Mouse (Mus musculus) midbrain, embryonic 14.5 days (tissue): ENCODE measurements around the gene Tcf12. TPM values are rescaled to one million over a fixed set of nuclear protein-coding genes. Genes with fewer than 3 reads are reported as not detected.

Experiments used
- ATAC-seq: fragments of 200-750 bp; cut with Nextera tagmentation; 2 replicates; pipeline ENCODE4 v1.8.0; 2017; ENCODE audit warnings: moderate number of reproducible peaks, moderate library complexity; ENCODE audit not compliant: low FRiP score, low TSS enrichment
- DNase-seq: peaks from one replicate; pipeline ENCODE4 v3.0.0-alpha.2; 2015
- H3K27ac ChIP-seq: fragments of 300-500 bp; sonication (generic); replicated peaks from 2 replicates; pipeline ENCODE4 v1.5.1; 2014; ENCODE audit warnings: mild to moderate bottlenecking, low read depth, low read length, moderate library complexity
- H3K27me3 ChIP-seq: fragments of 300-500 bp; sonication (generic); 2 replicates; pipeline ENCODE4 v1.6.1; 2014; ENCODE audit warnings: low read length, control low read depth, mixed read lengths; ENCODE audit not compliant: control insufficient read depth, insufficient read depth
- H3K36me3 ChIP-seq: fragments of 300-500 bp; sonication (generic); 2 replicates; pipeline ENCODE4 v1.6.1; 2014; ENCODE audit warnings: low read length, control low read depth; ENCODE audit not compliant: control insufficient read depth, insufficient read depth
- H3K4me1 ChIP-seq: fragments of 300-500 bp; sonication (generic); 2 replicates; pipeline ENCODE4 v1.6.1; 2014; ENCODE audit warnings: mild to moderate bottlenecking, antibody characterized with exemption, low read length, control low read depth; ENCODE audit not compliant: control insufficient read depth, insufficient read depth
- H3K4me2 ChIP-seq: fragments of 300-500 bp; sonication (generic); 2 replicates; pipeline ENCODE4 v1.6.1; 2014; ENCODE audit warnings: mild to moderate bottlenecking, low read length, moderate library complexity
- H3K4me3 ChIP-seq: fragments of 300-500 bp; sonication (generic); replicated peaks from 2 replicates; pipeline ENCODE4 v1.5.1; 2014; ENCODE audit warnings: low read depth, low read length
- H3K9ac ChIP-seq: fragments of 300-500 bp; sonication (generic); replicated peaks from 2 replicates; pipeline ENCODE4 v1.6.1; 2014; ENCODE audit warnings: mild to moderate bottlenecking, low read length, moderate library complexity
- H3K9me3 ChIP-seq: fragments of 300-500 bp; sonication (generic); 2 replicates; pipeline ENCODE4 v1.6.1; 2016; ENCODE audit warnings: low read length, control low read depth, mixed read lengths; ENCODE audit not compliant: control insufficient read depth
- WGBS: fragments of 180-500 bp; shearing (Covaris S2); extraction: QIAGEN DNeasy Blood & Tissue Kit; methylation state at CpG from one replicate; pipeline ENCODE4 v1.1.7; 2014; 5-methylcytosine and 5-hydroxymethylcytosine counted together
- polyA plus RNA-seq: library from polyadenylated mRNA; unstranded; fragments of >200 nt; fragmentation: Nextera tagmentation; extraction: Ambion mirVana; gene quantifications from 2 replicates; pipeline ENCODE4 v1.2.1, GENCODE M21; 2014

Gene Tcf12
- 68.5 and 93.6 TPM in 2 replicates for polyA plus RNA-seq

- peak; percentile 98 for DNase-seq
- WGBS, result 1% methylated on average over 85 of the region's 88 CpGs
- H3K27me3 ChIP-seq, result no peaks in the 10 kb centered on the region
- peaks cover 8% of the 10 kb centered on the region; the same call in 1 of the 2 replicates for H3K36me3 ChIP-seq
- peak within 1 kb of the TSS; percentile 97 for H3K9ac ChIP-seq
- no peaks in the 10 kb centered on the region for H3K9me3 ChIP-seq
- peak within 1 kb of the TSS; percentile 96 for H3K27ac ChIP-seq
- peaks cover 20% of the 10 kb centered on the region for H3K4me1 ChIP-seq
- H3K4me2 ChIP-seq, result peak within 1 kb of the TSS; percentile 78
- ATAC-seq, result peak; percentile 92
- peak within 1 kb of the TSS; percentile 97 for H3K4me3 ChIP-seq
Observed at GRCm38 (mm10) chr9:72111622-72112550, at the start of gene Tcf12. TSS of gene Tcf12 (minus strand) at chr9:72111871.

- 82% methylated on average over 2 of the region's 2 CpGs for WGBS
- no peak for ATAC-seq
- Histone ChIP-seq H3K27me3 (no peaks in the 10 kb centered on the region), H3K4me1 (peaks cover 10% of the 10 kb centered on the region; the same call in 1 of the 2 replicates), H3K4me3 (no peak overlapping the region), H3K9ac (no peak overlapping the region), H3K9me3 (no peaks in the 10 kb centered on the region), H3K27ac (no peak overlapping the region), H3K4me2 (no peak overlapping the region), H3K36me3 (no peaks in the 10 kb centered on the region)
- DNase-seq, result no peak
Observed at GRCm38 (mm10) chr9:72158392-72158791, 46.7 kb upstream of the Tcf12 start.

DNA sequence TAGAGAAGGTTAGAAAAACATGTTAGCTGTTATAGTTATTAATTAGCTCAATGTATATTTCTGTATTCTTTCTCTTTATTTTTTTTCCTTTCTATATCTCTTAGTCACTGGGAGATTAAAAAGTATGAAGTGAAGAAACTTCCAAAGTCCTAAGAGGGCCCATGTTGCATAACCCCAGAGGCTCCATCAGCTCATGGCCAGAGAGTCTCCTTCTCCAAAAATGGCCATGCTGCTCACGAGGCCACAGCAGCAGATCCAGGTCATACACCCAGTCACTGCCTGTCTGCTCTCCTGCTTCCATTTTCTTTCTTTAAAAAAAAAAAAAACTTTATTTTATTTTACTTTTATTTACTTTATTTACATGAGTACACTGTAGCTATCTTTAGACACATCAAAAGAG, 45.4 kb upstream of the Tcf12 start:
- no peak for ATAC-seq
- Histone ChIP-seq H3K27me3 (no peaks in the 10 kb centered on the region), H3K4me1 (peaks cover 10% of the 10 kb centered on the region; the same call in 1 of the 2 replicates), H3K9ac (no peak overlapping the region), H3K4me3 (no peak overlapping the region), H3K36me3 (no peaks in the 10 kb centered on the region), H3K4me2 (no peak overlapping the region), H3K27ac (no peak overlapping the region), H3K9me3 (no peaks in the 10 kb centered on the region)
- WGBS, result 91% methylated on average over 1 of the region's 1 CpGs
- no peak for DNase-seq

- WGBS, result 8% methylated on average over 21 of the region's 21 CpGs
- ATAC-seq (no peak), DNase-seq (peak; percentile 68)
Observed at GRCm38 (mm10) chr9:72155250-72156138, 43.8 kb upstream of the Tcf12 start.

GRCm38 (mm10) chr9:72144148-72144547, 32.5 kb upstream of the Tcf12 start:
- no peaks in the 10 kb centered on the region for H3K4me1 ChIP-seq
- 93% methylated on average over 5 of the region's 5 CpGs for WGBS
- no peak overlapping the region for H3K9ac ChIP-seq
- no peaks in the 10 kb centered on the region for H3K27me3 ChIP-seq
- H3K36me3 ChIP-seq, result no peaks in the 10 kb centered on the region
- H3K4me2 ChIP-seq, result no peak overlapping the region
- H3K9me3 ChIP-seq, result no peaks in the 10 kb centered on the region
- no peak overlapping the region for H3K27ac ChIP-seq
- no peak overlapping the region for H3K4me3 ChIP-seq
- DNase-seq (no peak), ATAC-seq (no peak)

More at GRCm38 (mm10) chr9:72155250-72156138, 43.8 kb upstream of the Tcf12 start:
- H3K4me1 ChIP-seq, result peaks cover 10% of the 10 kb centered on the region; the same call in 1 of the 2 replicates
- no peaks in the 10 kb centered on the region for H3K36me3 ChIP-seq
- 0 out of 2 replicates have a peak overlapping the region, but pooled peaks have one; percentile 3 for H3K27ac ChIP-seq
- peak overlapping the region; percentile 64 for H3K4me2 ChIP-seq
- H3K4me3 ChIP-seq, result peak overlapping the region; percentile 28
- H3K27me3 ChIP-seq, result no peaks in the 10 kb centered on the region
- H3K9me3 ChIP-seq, result no peaks in the 10 kb centered on the region
- H3K9ac ChIP-seq, result peak overlapping the region; percentile 44

DNA sequence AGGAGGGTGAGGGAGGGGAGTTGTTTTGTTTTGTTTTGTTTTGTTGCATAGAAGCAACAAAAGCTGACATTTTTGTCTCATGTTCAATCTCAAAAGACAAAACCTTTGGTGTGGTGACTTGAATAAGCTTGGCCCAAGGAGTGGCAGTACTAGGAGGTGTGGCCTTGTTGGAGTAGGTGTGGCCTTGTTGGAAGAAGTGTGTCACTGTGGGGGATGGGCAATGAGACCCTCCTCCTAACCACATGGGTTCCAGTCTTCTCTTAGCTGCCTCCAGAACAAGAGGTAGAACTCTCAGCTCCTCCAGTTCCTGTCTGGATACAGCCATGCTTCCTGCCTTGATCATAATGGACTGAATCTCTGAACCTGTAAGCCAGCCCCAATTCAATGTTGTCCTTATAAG, 26.2 kb upstream of the Tcf12 start:
- no peak for ATAC-seq
- Histone ChIP-seq H3K9me3 (no peaks in the 10 kb centered on the region), H3K4me3 (no peak overlapping the region), H3K4me1 (peaks cover 4% of the 10 kb centered on the region; the same call in 1 of the 2 replicates), H3K9ac (no peak overlapping the region), H3K36me3 (no peaks in the 10 kb centered on the region), H3K4me2 (no peak overlapping the region), H3K27ac (no peak overlapping the region), H3K27me3 (no peaks in the 10 kb centered on the region)
- DNase-seq, result no peak

GRCm38 (mm10) chr9:72133772-72134245, 22.1 kb upstream of the Tcf12 start:
- peak overlapping the region; percentile 84; the same call in 1 of the 2 replicates for H3K9ac ChIP-seq
- H3K36me3 ChIP-seq, result no peaks in the 10 kb centered on the region
- peak overlapping the region; percentile 93 for H3K4me2 ChIP-seq
- ATAC-seq, result no peak
- H3K27me3 ChIP-seq, result no peaks in the 10 kb centered on the region
- peaks cover 8% of the 10 kb centered on the region; the same call in 1 of the 2 replicates for H3K4me1 ChIP-seq
- H3K9me3 ChIP-seq, result no peaks in the 10 kb centered on the region
- peak overlapping the region; percentile 74 for H3K4me3 ChIP-seq
- peak; percentile 45 for DNase-seq
- peak overlapping the region; percentile 93 for H3K27ac ChIP-seq
- 26% methylated on average over 4 of the region's 4 CpGs for WGBS

DNA sequence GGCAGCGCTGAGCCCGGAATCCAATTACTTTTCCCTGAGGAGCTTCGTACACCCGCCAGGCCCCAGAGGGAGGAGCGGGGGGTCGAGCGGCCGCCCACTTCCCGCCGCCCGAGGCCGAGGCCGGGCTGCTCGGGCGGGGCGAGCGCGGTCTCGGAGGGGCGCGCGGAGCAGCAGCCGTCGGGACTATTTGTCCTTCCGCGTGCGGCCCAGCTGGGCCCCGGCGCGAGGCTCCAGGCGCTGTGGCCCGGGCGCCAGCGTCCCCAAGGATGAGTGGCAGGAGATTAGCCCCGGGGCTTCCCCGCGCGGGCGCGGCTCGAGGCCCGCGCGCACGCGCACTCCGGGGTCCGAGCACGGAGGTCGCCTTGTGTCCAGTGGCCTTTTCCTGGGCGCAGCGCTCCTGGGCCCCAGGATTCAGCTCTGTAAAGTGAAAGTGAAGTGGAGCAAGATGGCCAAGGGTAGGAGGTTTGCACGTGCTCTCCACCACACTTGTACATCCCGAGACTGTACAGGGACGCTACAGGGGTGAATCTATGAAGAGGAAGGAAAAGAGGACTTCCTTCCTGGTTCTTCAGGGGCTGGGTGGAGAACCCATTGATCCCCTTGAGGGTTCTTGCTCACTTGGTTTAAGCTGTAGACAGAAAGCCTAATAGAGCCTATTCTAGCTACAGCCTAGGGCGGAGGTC, 21.6 kb upstream of the Tcf12 start:
- H3K36me3 ChIP-seq, result no peaks in the 10 kb centered on the region
- H3K4me1 ChIP-seq, result peaks cover 8% of the 10 kb centered on the region; the same call in 1 of the 2 replicates
- DNase-seq (peak; percentile 92), ATAC-seq (peak; percentile 89)
- peak overlapping the region; percentile 74 for H3K4me3 ChIP-seq
- peak overlapping the region; percentile 93 for H3K4me2 ChIP-seq
- H3K27ac ChIP-seq, result peak overlapping the region; percentile 93
- 1% methylated on average over 56 of the region's 56 CpGs for WGBS
- peak overlapping the region; percentile 84 for H3K9ac ChIP-seq
- no peaks in the 10 kb centered on the region for H3K9me3 ChIP-seq
- no peaks in the 10 kb centered on the region for H3K27me3 ChIP-seq
